Mouse (Mus musculus): ENCODE data around the gene Lrrn4cl. TPM values are rescaled to one million over a fixed set of nuclear protein-coding genes. Genes with fewer than 3 reads are reported as not detected.

The Lrrn4cl gene
- polyA plus RNA-seq, 1 experiment from 2014 or later = 0.51 TPM

DNA sequence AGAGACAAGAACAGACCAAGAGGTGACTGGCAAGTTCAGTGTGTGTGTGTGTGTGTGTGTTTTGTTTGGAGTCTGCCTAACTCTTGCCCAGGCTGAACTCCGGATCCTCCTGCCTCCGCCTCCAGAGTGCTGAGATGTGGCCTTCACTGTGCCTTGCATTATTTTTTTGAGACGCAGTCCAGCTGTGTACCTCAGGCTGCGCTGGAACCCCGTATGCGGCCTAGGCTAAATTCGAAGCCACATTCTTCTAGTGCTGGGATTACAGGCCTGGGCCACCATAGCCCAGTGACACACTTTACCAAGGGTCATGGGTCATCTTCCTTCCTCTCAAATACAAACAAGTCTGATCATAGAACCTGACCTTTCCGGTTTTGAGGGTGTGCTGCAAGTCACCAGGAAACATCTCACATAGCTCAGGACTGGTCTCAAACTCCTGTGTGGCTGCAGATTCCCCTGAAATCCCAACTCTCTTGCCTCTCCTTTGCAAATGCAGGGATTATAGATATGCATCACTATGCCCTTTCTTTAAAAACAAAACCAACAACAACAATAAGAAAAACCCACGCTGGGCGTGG is 21.8 kb downstream of the Lrrn4cl start:
- H3K9me3 ChIP-seq = no peaks in the 10 kb centered on the region
- WGBS = 79% methylated on average over 10 of the region's 10 CpGs
- H3K27ac ChIP-seq = peak overlapping the region; percentile 94
- DNase-seq (ENCODE audit: low spot score) = no peak
- H3K4me3 ChIP-seq = peak overlapping the region; percentile 94
- H3K27me3 ChIP-seq (ENCODE audit: insufficient read depth, poor library complexity, severe bottlenecking) = no peaks in the 10 kb centered on the region
- peaks cover 37% of the 10 kb centered on the region for H3K36me3 ChIP-seq
- peaks cover 6% of the 10 kb centered on the region for H3K4me1 ChIP-seq

DNA sequence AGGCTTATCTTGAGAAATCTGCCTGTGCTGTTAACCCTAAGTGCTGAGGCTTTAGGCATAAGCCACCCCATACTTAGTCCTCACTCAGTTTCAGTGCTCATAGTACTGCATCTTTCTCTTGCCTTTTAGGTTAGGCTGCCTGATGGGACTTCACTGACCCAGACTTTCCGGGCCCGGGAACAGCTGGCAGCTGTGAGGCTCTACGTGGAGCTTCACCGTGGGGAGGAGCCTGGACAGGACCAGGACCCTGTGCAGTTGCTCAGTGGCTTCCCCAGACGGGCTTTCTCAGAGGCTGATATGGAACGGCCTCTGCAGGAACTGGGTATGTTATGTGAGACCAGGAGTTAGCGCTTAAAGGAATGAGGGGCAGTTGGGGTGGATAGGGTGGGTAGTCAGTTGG is 24.5 kb downstream of the Lrrn4cl start:
- H3K4me3 ChIP-seq = no peak overlapping the region
- WGBS = 90% methylated on average over 7 of the region's 7 CpGs
- H3K4me1 ChIP-seq = peaks cover 11% of the 10 kb centered on the region
- no peak overlapping the region for H3K27ac ChIP-seq
- no peak for DNase-seq (ENCODE audit: low spot score)
- no peaks in the 10 kb centered on the region for H3K9me3 ChIP-seq
- peaks cover 46% of the 10 kb centered on the region for H3K36me3 ChIP-seq
- no peaks in the 10 kb centered on the region for H3K27me3 ChIP-seq (ENCODE audit: insufficient read depth, poor library complexity, severe bottlenecking)

DNA sequence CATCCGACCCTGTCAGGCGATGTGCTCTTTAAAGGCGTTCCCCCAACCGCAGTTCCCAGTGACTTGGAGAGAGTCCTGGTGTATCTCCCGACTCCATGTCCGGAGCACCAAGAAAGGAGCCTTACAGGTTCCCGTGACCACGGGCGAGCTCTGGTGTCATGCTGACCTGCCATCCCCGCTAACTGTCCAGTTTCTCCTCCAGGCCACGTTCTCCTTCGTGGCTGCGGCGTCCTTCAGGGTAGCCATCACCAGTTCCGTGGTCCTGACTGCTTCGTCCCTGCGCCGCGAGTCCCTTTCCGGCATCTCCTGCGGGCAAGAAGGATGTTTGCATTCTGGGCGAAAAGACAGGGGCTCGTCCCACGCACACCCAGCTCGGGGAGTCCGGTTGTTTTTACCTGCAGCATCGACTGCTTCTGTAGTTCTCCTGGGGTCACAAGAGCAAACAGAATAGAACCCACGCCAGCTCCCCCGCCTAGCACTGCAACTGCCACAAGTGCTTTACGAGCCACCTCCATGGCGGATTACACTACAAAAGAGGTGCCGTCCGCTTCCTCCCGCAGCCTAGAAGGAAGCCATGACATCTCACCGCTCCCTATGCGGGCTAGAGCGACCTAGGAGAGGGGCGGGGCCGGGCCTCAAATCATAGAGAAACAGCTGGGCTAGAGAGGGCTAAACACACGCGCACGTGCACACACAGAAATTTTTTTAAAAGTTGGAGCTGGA is 29.9 kb downstream of the Lrrn4cl start, which contains the start of gene Uqcc3:
Uqcc3 (minus strand) TSS at position 613 of the 723 bp plus-strand sequence.
- Histone ChIP-seq H3K27ac (peak within 1 kb of the TSS; percentile 94), H3K4me3 (peak within 1 kb of the TSS; percentile 67), H3K4me1 (peaks cover 5% of the 10 kb centered on the region; the same call in 1 of the 2 replicates)

DNA sequence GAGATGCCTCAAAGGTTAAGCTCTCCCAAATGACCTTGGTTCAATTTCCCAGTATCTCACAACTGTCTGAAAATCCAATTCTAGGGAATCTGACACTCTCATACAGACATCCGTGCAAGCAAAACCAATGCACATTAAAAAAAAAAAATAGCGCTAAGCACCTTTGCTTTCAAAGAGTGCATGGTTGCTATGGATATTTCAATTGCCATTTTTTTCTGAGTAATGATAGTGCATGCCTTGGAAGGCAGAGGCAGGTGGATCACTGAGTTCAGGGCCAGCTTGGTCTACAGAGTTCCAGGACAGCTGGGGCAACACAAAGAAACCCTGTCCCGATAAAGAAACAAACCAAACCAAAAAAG is 30.4 kb downstream of the Lrrn4cl start:
- Histone ChIP-seq H3K4me1 (peaks cover 5% of the 10 kb centered on the region; the same call in 1 of the 2 replicates), H3K9me3 (no peaks in the 10 kb centered on the region), H3K27me3 (ENCODE audit: insufficient read depth, poor library complexity, severe bottlenecking) (no peaks in the 10 kb centered on the region), H3K4me3 (peak overlapping the region; percentile 67), H3K27ac (peak overlapping the region; percentile 94; the same call in 1 of the 2 replicates), H3K36me3 (peaks cover 17% of the 10 kb centered on the region)
- WGBS = 22% methylated on average over 3 of the region's 3 CpGs
- no peak for DNase-seq (ENCODE audit: low spot score)

More for the DNA sequence above, 29.9 kb downstream of the Lrrn4cl start, which contains the start of gene Uqcc3:
- 2% methylated on average over 42 of the region's 42 CpGs for WGBS
- peak; percentile 93 for DNase-seq (ENCODE audit: low spot score)
- Histone ChIP-seq H3K27me3 (ENCODE audit: insufficient read depth, poor library complexity, severe bottlenecking) (no peaks in the 10 kb centered on the region), H3K36me3 (peaks cover 23% of the 10 kb centered on the region), H3K9me3 (no peaks in the 10 kb centered on the region)

DNA sequence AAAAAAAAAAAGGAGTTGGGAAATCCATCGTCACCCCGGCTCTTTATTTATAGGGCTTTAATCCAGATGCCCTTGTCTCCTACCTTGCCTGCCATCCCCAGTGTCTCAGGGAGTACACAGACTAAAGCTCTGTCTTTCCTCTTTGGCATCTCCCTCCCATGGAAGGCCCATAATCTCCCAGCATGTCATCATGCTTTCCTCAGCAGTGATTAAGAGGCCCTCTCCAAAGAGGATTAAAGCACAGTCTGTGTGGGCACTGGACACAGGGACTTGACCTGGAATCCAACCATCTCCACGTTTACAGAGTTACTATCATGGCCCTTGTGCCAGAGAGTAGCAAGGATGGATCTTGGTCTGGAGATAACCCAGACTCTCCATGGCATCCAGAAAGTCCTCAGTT is 33.0 kb downstream of the Lrrn4cl start, which contains the start of the genes Lbhd1 and Gm49403:
Lbhd1 (plus strand) TSS at position 117 of the 400 bp plus-strand sequence.
Gm49403 (plus strand) TSS at position 315 of the 400 bp plus-strand sequence.
- Histone ChIP-seq H3K36me3 (no peaks in the 10 kb centered on the region), H3K27ac (no peak within 1 kb of the TSS), H3K4me1 (peaks cover 10% of the 10 kb centered on the region), H3K27me3 (ENCODE audit: insufficient read depth, poor library complexity, severe bottlenecking) (no peaks in the 10 kb centered on the region), H3K9me3 (no peaks in the 10 kb centered on the region), H3K4me3 (no peak within 1 kb of the TSS)
- DNase-seq (ENCODE audit: low spot score) = no peak
- WGBS = 72% methylated on average over 3 of the region's 3 CpGs

DNA sequence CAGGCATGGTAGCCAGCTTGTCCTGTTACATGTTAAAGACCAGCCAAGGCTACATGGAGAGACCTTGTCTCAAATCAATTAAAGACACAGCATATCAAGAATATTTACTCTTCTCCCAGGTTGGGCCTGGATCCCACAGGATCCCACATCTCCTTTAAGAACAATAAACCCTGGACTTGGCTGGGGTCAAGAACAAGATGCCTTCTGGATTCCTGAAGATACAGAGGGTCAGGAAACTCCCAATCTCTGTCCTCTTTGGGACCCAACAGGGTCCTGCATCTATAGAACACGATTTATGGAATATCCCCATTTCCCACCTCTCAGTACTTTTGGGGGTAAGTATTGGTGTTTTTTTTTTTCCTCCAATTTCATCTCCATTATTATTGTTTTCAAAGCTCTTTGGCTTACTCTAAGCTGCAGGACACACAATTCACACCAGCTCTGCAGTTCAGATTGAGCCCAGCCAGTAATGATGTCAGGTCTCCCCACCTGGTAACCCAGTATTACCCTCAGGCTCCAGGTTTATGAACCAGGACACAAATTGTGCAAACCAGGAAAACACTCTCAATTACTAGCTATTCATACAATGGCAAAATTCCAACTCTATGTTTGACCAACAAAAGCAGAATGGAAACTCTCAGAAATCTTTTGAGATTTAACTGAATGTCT is 36.5 kb downstream of the Lrrn4cl start:
- peaks cover 8% of the 10 kb centered on the region for H3K4me1 ChIP-seq
- WGBS = 41% methylated on average over 1 of the region's 1 CpGs
- H3K27me3 ChIP-seq (ENCODE audit: insufficient read depth, poor library complexity, severe bottlenecking) = no peaks in the 10 kb centered on the region
- peaks cover 13% of the 10 kb centered on the region for H3K36me3 ChIP-seq
- peak overlapping the region; percentile 88 for H3K27ac ChIP-seq
- peak overlapping the region; percentile 71; the same call in 1 of the 2 replicates for H3K4me3 ChIP-seq
- H3K9me3 ChIP-seq = no peaks in the 10 kb centered on the region
- DNase-seq (ENCODE audit: low spot score) = no peak

DNA sequence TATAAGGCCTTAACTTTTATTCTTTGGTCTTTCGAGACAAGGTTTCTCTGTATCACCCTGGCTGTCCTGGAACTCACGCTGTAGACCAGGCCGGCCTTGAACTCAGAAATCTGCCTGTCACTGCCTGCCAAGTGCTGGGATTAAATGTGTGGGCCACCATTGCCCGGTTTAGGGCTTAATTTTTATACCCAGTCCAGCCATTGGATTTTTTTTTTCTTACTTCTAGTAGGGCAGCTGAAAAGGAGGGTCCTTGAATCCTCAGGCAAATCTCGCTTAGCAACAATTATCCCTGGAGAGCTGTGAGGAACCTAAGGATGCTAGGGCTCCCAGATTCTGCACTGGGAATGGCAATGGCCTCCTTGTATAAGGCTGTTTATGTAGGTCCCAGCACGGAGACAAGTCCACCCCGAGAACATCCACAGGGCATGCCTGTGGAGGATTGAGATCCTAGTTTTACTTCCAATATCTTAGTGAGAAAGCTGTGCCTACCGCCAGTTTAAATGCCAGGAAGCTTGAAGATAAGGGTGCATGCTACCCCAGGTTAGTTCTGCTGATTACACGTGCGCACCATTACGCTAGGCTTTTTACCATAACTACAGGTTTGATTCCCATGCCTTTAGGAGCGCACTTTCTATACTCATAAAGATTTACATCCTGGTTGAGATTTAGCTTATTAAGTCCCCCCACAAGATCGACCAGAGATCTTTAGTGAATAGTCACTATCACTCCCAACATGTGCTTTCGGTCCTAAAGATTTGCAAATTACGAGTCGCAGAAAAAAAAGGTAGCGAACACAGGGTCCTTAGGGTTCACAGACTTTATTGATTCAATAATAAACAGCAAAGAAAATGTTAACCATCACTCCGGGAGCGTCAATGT is 37.3 kb downstream of the Lrrn4cl start:
- peaks cover 8% of the 10 kb centered on the region for H3K4me1 ChIP-seq
- no peak for DNase-seq (ENCODE audit: low spot score)
- H3K4me3 ChIP-seq = peak overlapping the region; percentile 71
- H3K36me3 ChIP-seq = peaks cover 13% of the 10 kb centered on the region
- H3K27ac ChIP-seq = peak overlapping the region; percentile 88
- no peaks in the 10 kb centered on the region for H3K9me3 ChIP-seq
- WGBS = 19% methylated on average over 19 of the region's 19 CpGs
- no peaks in the 10 kb centered on the region for H3K27me3 ChIP-seq (ENCODE audit: insufficient read depth, poor library complexity, severe bottlenecking)

DNA sequence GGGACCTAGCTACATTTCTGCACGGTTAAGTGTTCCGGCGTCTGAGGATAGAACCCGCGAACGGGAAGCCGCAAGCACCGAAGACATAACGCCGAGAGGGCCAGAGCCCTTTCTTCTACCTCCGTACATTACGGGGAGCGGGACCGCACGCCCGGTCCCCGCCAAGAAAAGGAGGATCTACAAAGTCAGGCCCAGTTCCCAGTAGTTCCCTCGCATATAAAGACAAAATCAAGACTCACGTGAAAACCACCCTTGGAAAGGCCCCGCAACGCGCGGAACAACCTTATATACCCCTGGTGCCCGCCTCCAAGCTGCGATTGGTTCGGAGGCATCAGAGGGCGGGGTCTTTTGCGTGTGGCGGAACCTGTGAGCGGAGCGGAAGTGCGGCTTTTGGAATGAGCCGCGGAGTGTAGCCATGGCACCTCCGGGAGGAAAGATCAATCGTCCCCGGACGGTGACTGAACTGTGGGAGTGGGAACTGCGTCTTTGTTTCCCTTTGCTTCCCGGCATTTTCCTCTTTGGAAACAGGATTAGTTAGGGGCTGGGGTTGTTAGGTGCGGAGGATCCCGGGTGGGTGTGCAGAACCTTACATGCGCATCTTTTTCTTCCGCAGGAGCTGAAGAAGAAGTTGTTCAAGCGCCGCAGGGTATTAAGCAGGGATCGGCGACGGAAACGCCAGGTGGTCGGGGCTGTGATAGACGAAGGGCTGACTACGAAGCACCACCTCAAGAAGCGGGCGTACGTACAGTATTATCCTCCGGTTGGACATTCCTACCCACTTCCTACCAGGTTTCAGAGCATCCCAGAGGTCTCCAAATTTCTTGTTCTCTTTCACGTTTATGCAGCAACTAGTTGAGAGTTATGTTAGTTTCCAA is 38.2 kb downstream of the Lrrn4cl start, which contains the start of the genes 1810009A15Rik and Gm49416:
1810009A15Rik (plus strand) TSS at position 343 of the 875 bp plus-strand sequence.
Gm49416 (plus strand) TSS at position 416 of the 875 bp plus-strand sequence.
- peak within 1 kb of the TSS; percentile 88 for H3K27ac ChIP-seq
- H3K4me1 ChIP-seq = peaks cover 11% of the 10 kb centered on the region
- WGBS = under 1% methylated on average over 58 of the region's 58 CpGs
- DNase-seq (ENCODE audit: low spot score) = peak; percentile 98
- peaks cover 13% of the 10 kb centered on the region for H3K36me3 ChIP-seq
- no peaks in the 10 kb centered on the region for H3K27me3 ChIP-seq (ENCODE audit: insufficient read depth, poor library complexity, severe bottlenecking)
- no peaks in the 10 kb centered on the region for H3K9me3 ChIP-seq
- peak within 1 kb of the TSS; percentile 71 for H3K4me3 ChIP-seq

DNA sequence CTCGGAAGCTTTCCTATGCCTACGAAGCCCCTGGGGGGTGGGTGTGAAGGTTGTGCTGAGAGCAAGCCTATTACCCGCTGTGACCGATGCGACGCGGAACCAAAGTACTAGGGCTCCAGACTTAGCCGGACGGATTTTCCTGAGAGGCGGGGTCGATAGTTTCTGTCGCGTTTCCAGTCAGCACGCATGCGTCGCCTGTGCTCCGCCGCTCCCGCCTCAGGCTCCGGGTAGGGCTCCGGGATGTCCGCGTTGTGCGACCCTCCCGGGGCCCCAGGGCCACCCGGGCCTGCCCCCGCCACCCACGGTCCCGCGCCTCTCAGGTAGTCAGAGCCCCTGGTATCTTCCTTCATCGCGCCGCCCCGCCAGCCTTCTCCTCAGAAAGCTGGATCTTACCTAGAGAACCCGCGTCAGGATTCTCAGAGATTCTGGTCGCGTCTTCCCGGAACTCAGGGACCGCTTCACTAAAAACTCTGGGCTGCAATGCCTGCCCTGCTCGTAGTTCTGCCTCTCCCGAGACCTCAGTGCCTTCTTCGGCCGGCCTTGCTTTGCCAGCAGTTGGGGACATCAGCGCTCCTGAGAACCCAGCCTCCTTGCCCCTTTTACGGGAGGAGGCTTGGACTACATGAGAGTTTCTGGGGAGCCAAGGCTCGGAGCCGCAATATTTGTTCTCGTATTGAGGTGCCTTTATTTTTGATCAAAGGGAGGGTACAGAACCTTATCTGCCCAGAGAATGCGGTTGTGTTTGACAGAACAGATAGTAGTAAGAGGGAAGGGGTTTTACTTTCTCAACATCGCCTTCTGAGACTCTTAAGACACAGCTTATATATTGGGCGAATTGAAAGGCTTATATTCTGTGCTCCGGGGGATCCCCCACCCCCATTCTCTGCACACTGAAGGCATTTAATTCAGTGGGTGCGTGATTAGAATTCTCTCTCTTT is 42.5 kb downstream of the Lrrn4cl start, which contains the start of gene Ints5:
Ints5 (plus strand) TSS at position 177 of the 938 bp plus-strand sequence.
- Histone ChIP-seq H3K4me1 (peaks cover 33% of the 10 kb centered on the region), H3K9me3 (no peaks in the 10 kb centered on the region), H3K27ac (peak within 1 kb of the TSS; percentile 93), H3K36me3 (peaks cover 41% of the 10 kb centered on the region), H3K4me3 (peak within 1 kb of the TSS; percentile 92), H3K27me3 (ENCODE audit: insufficient read depth, poor library complexity, severe bottlenecking) (no peaks in the 10 kb centered on the region)
- peak; percentile 93 for DNase-seq (ENCODE audit: low spot score)
- WGBS = 2% methylated on average over 54 of the region's 54 CpGs

DNA sequence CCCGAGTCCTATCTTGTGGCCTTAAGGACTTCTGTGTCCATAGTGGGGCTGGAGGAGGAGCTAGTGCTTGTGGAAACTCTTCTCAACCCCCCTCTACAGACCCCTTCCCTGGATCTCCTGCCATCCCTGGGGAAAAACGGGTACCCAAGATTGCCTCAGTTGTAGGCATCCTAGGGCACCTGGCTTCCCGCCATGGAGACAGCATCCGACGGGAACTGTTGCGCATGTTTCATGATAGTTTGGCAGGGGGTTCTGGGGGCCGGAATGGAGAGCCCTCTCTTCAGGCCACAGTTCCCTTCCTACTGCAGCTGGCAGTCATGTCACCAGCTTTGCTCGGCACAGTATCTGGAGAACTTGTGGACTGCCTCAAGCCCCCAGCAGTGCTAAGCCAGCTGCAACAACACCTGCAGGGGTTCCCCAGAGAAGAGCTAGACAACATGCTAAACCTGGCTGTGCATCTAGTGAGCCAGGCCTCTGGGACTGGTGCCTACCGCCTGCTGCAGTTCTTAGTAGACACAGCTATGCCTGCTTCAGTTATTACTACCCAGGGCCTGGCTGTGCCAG is 44.9 kb downstream of the Lrrn4cl start:
- WGBS = 89% methylated on average over 9 of the region's 9 CpGs
- Histone ChIP-seq H3K4me3 (no peak overlapping the region), H3K27me3 (ENCODE audit: insufficient read depth, poor library complexity, severe bottlenecking) (no peaks in the 10 kb centered on the region), H3K36me3 (peaks cover 44% of the 10 kb centered on the region), H3K4me1 (peaks cover 39% of the 10 kb centered on the region), H3K27ac (no peak overlapping the region), H3K9me3 (no peaks in the 10 kb centered on the region)
- no peak for DNase-seq (ENCODE audit: low spot score)
